Mouse (Mus musculus): ENCODE results near the gene Bicra.

GRCm38 (mm10) chr7:16018016-16018810, 29.5 kb downstream of the Bicra start:
- TF ChIP-seq ELF1 (IDR thresholded peaks at IDR 0.05; ENCODE audit: low read depth, low read length) = peak; percentile 51; the same call in 1 of the 2 replicates
- TF ChIP-seq CTCF (IDR thresholded peaks at IDR 0.05 in 2 of 3, conservative IDR thresholded peaks at IDR 0.05 in 1 of 3; ENCODE audit: control insufficient read depth in 1 of 3, insufficient read depth in 1 of 3, low read depth in 2 of 3, low read length in 3 of 3, poor library complexity in 1 of 3, severe bottlenecking in 1 of 3) = no peak
- TF ChIP-seq GABPA (IDR thresholded peaks at IDR 0.05; ENCODE audit: low read depth, low read length) = no peak
- peak in 1 of 2 experiments; percentile 27; a peak in 1 of 4 replicates for TF ChIP-seq POLR2A (IDR thresholded peaks at IDR 0.05; ENCODE audit: control insufficient read depth in 1 of 2, insufficient read depth in 1 of 2, low read depth in 1 of 2, low read length in 2 of 2, poor library complexity in 1 of 2)
- TF ChIP-seq NELFE (IDR thresholded peaks at IDR 0.05; ENCODE audit: low read depth, low read length) = no peak
- peak; percentile 14 to 21; a peak in 1 of 4 replicates for TF ChIP-seq EP300 (IDR thresholded peaks at IDR 0.05; ENCODE audit: low read depth in 1 of 2, low read length in 2 of 2)
- TF ChIP-seq UBTF (IDR thresholded peaks at IDR 0.05; ENCODE audit: borderline replicate concordance, insufficient read depth, low read depth, low read length) = no peak

All from MEL (cell line).